Mouse (Mus musculus): ENCODE data around the gene Gnai2.

The Gnai2 gene

GRCm38 (mm10) chr9:107631311-107631826 lies 3.8 kb downstream of the Gnai2 start:
- no peak for DNase-seq (ENCODE audit: low read depth, low spot score)

GRCm38 (mm10) chr9:107630576-107630975 lies 4.6 kb downstream of the Gnai2 start:
- DNase-seq (ENCODE audit: low read depth, low spot score) = peak; percentile 71

GRCm38 (mm10) chr9:107629901-107630425 lies 5.2 kb downstream of the Gnai2 start:
- DNase-seq (ENCODE audit: low read depth, low spot score) = no peak

GRCm38 (mm10) chr9:107629411-107629730 lies 5.8 kb downstream of the Gnai2 start:
- no peak for DNase-seq (ENCODE audit: low read depth, low spot score)

GRCm38 (mm10) chr9:107628721-107629410 lies 6.3 kb downstream of the Gnai2 start:
- no peak for DNase-seq (ENCODE audit: low read depth, low spot score)

- no peak for DNase-seq (ENCODE audit: low read depth, low spot score)
These were observed 7.5 kb downstream of the Gnai2 start for GRCm38 (mm10) chr9:107627387-107628255.

- DNase-seq (ENCODE audit: low read depth, low spot score) = peak; percentile 93
These were observed 8.3 kb downstream of the Gnai2 start for GRCm38 (mm10) chr9:107626844-107627277.

- no peak for DNase-seq (ENCODE audit: low read depth, low spot score)
These were observed 8.9 kb downstream of the Gnai2 start for GRCm38 (mm10) chr9:107626158-107626843.

- no peak for DNase-seq (ENCODE audit: low read depth, low spot score)
These were observed 9.6 kb downstream of the Gnai2 start for GRCm38 (mm10) chr9:107625351-107626128.

GRCm38 (mm10) chr9:107624951-107625350 lies 10.2 kb downstream of the Gnai2 start:
- DNase-seq (ENCODE audit: low read depth, low spot score) = no peak

GRCm38 (mm10) chr9:107624539-107624938 lies 10.6 kb downstream of the Gnai2 start:
- no peak for DNase-seq (ENCODE audit: low read depth, low spot score)

GRCm38 (mm10) chr9:107620954-107621353 lies 14.2 kb downstream of the Gnai2 start:
- DNase-seq (ENCODE audit: low read depth, low spot score) = no peak

GRCm38 (mm10) chr9:107619546-107619879 lies 15.7 kb downstream of the Gnai2 start:
- no peak for DNase-seq (ENCODE audit: low read depth, low spot score)

GRCm38 (mm10) chr9:107618778-107619545 lies 16.2 kb downstream of the Gnai2 start:
- DNase-seq (ENCODE audit: low read depth, low spot score) = no peak

GRCm38 (mm10) chr9:107618098-107618497 lies 17.1 kb downstream of the Gnai2 start:
- DNase-seq (ENCODE audit: low read depth, low spot score) = no peak

- no peak for DNase-seq (ENCODE audit: low read depth, low spot score)
These were observed 17.7 kb downstream of the Gnai2 start for GRCm38 (mm10) chr9:107617461-107617860.

GRCm38 (mm10) chr9:107615035-107615434 lies 20.1 kb downstream of the Gnai2 start:
- DNase-seq (ENCODE audit: low read depth, low spot score) = no peak

- no peak for DNase-seq (ENCODE audit: low read depth, low spot score)
These were observed 22.1 kb downstream of the Gnai2 start for GRCm38 (mm10) chr9:107612945-107613569.

GRCm38 (mm10) chr9:107612191-107612944 lies 22.8 kb downstream of the Gnai2 start:
- DNase-seq (ENCODE audit: low read depth, low spot score) = peak; percentile 98

Data from forelimb bud, embryonic 11.5 days (tissue).